In the genomic region with DNA sequence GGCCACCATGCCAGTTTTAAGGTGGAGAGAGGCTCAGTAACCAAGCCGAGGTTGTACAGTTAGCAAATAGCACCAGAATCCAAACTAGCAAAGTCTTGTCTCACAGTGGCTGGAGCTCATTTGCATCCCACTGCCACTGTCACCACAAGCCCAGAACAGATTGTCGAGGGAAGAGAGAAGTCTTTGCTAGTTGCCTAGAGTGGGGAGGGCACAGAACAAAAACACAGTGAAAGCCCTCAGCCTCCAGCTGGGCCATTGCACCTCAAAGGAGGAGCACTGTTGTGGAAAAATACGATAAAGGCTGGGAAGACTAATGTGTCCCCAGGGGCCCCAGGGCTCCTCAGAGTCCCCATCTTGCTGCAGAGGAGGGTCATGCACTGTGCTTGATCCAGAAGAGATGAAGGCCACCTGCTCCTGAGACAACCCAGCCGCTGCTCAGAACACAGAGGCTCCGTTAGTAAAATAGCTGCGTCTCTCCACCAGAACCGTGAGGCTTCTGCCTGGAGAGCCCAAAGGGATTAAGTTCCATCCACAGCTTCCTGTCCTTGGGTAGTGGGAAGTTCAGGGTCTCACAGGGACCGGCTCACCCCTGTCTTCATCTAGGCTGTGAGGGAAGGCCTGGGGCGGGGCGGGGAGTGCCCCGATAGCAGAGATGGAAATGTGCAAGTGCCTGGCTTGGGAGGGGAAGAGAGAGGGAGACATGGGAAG, we compare ENCODE assay signal across 9 mouse cellular contexts. TPM values are rescaled to one million over a fixed set of nuclear protein-coding genes. Genes with fewer than 3 reads are reported as not detected.
DNase-seq lines count a peak whose midpoint lies in the region; ATAC-seq lines count a peak whose summit lies in the region.
"Had no signal": no experiment of that assay in that cellular context is flagged by ENCODE, and none has a peak within 500 bp of the region (broad histone marks: within the 10 kb centered on the region; RNA-seq: fewer than 3 reads in every experiment).

No protein-coding gene starts in this region.

- H3K27me3 ChIP-seq in hindbrain, embryonic 13.5 days, result 0 out of 2 replicates have a peak, but pooled peaks cover under 1% of the 10 kb centered on the region
- no peaks in the 10 kb centered on the region for H3K27me3 ChIP-seq in hindbrain, embryonic 14.5 days (ENCODE audit: control insufficient read depth, insufficient read depth, low read length)
- no peaks in the 10 kb centered on the region for H3K27me3 ChIP-seq in embryonic facial prominence, embryonic 11.5 days (ENCODE audit: control insufficient read depth, insufficient read depth, low read length)

- H3K27ac ChIP-seq in hindbrain, embryonic 13.5 days, result 0 out of 2 replicates have a peak overlapping the region, but pooled peaks have one; percentile 30
- no peak overlapping the region for H3K27ac ChIP-seq in hindbrain, embryonic 14.5 days
- H3K27ac ChIP-seq in embryonic facial prominence, embryonic 11.5 days (replicated peaks; ENCODE audit: low read depth, low read length), result no peak overlapping the region

- peak overlapping the region; percentile 51; the same call in 1 of the 2 replicates for H3K9ac ChIP-seq in hindbrain, embryonic 13.5 days
- no peak overlapping the region for H3K9ac ChIP-seq in hindbrain, embryonic 14.5 days
- H3K9ac ChIP-seq in embryonic facial prominence, embryonic 11.5 days (replicated peaks; ENCODE audit: low read length), result no peak overlapping the region

- no peak overlapping the region for H3K4me3 ChIP-seq in hindbrain, embryonic 13.5 days
- H3K4me3 ChIP-seq in hindbrain, embryonic 14.5 days (replicated peaks; ENCODE audit: low read length), result no peak overlapping the region
- no peak overlapping the region for H3K4me3 ChIP-seq in embryonic facial prominence, embryonic 11.5 days (ENCODE audit: low read depth, low read length)

- WGBS in hindbrain, embryonic 13.5 days, result 11% methylated on average over 11 of the region's 11 CpGs
- 8% methylated on average over 11 of the region's 11 CpGs for WGBS in hindbrain, embryonic 14.5 days
- WGBS in embryonic facial prominence, embryonic 11.5 days, result 15% methylated on average over 11 of the region's 11 CpGs

- peaks cover 12% of the 10 kb centered on the region for H3K4me1 ChIP-seq in hindbrain, embryonic 13.5 days (replicated peaks)
- H3K4me1 ChIP-seq in hindbrain, embryonic 14.5 days (replicated peaks; ENCODE audit: control insufficient read depth, insufficient read depth, low read length), result 0 out of 2 replicates have a peak, but pooled peaks cover 11% of the 10 kb centered on the region
- peaks cover 2% of the 10 kb centered on the region; the same call in 1 of the 2 replicates for H3K4me1 ChIP-seq in embryonic facial prominence, embryonic 11.5 days (ENCODE audit: control insufficient read depth, insufficient read depth, low read length)

- H3K9me3 ChIP-seq in hindbrain, embryonic 13.5 days, result no peaks in the 10 kb centered on the region
- H3K9me3 ChIP-seq in hindbrain, embryonic 14.5 days (ENCODE audit: control insufficient read depth, low read length), result no peaks in the 10 kb centered on the region
- no peaks in the 10 kb centered on the region for H3K9me3 ChIP-seq in embryonic facial prominence, embryonic 11.5 days (replicated peaks; ENCODE audit: control insufficient read depth, low read length)

- no peaks in the 10 kb centered on the region for H3K36me3 ChIP-seq in hindbrain, embryonic 13.5 days
- H3K36me3 ChIP-seq in hindbrain, embryonic 14.5 days (replicated peaks; ENCODE audit: control insufficient read depth, insufficient read depth), result no peaks in the 10 kb centered on the region
- no peaks in the 10 kb centered on the region for H3K36me3 ChIP-seq in embryonic facial prominence, embryonic 11.5 days (replicated peaks; ENCODE audit: control insufficient read depth, insufficient read depth, low read depth, low read length)

- no peak overlapping the region for H3K4me2 ChIP-seq in hindbrain, embryonic 13.5 days
- H3K4me2 ChIP-seq in hindbrain, embryonic 14.5 days (replicated peaks), result no peak overlapping the region
- no peak overlapping the region for H3K4me2 ChIP-seq in embryonic facial prominence, embryonic 11.5 days (ENCODE audit: low read depth, low read length)

- no peak for ATAC-seq in hindbrain, embryonic 13.5 days (ENCODE audit: low FRiP score)
- no peak for ATAC-seq in hindbrain, embryonic 14.5 days (ENCODE audit: low FRiP score)
- peak; percentile 30; the same call in 1 of the 2 replicates for ATAC-seq in embryonic facial prominence, embryonic 11.5 days (replicated peaks; ENCODE audit: insufficient number of reproducible peaks, low FRiP score, low TSS enrichment, low read depth)
- no peak for ATAC-seq in megakaryocyte progenitor cell, adult 5-6 weeks (replicated peaks; ENCODE audit: poor library complexity)

- DNase-seq in hindbrain, embryonic 14.5 days (ENCODE audit: low spot score), result no peak
- no peak for DNase-seq in embryonic facial prominence, embryonic 11.5 days (ENCODE audit: low spot score)
- DNase-seq in heart, postnatal 4 days, result peak; percentile 60
- DNase-seq in lung, postnatal 36 days, result peak; percentile 56
- no peak for DNase-seq in thymus, adult 18-20 months
- no peak for DNase-seq in cerebellum, adult 9-10 months

RNA-seq across cellular contexts. Expression of gene Rem1, which starts 12.8 kb away (rescaled TPM):
- 0.30 and 0.57 TPM in 2 replicates for polyA plus RNA-seq in hindbrain, embryonic 13.5 days (2015; fragmentation: Nextera tagmentation; extraction: Ambion mirVana)
- 0.33 and 0.87 TPM in 2 replicates for polyA plus RNA-seq in hindbrain, embryonic 14.5 days (2014; fragmentation: Nextera tagmentation; extraction: Ambion mirVana)
- polyA plus RNA-seq in embryonic facial prominence, embryonic 11.5 days (2014; fragmentation: Nextera tagmentation; extraction: Ambion mirVana), result 0.36 and 0.91 TPM in 2 replicates
- total RNA-seq in heart, postnatal 4 days (2021), result 10 to 100 TPM; 13.5 to 13.9 TPM
- total RNA-seq in megakaryocyte progenitor cell, adult 5-6 weeks (2015), result 1.2 TPM in 1 of 2 replicates, not detected in the other
- 0.10 and 0.87 TPM in 2 replicates for total RNA-seq in megakaryocyte progenitor cell, adult 5-6 weeks (2017)

RNA-seq across cellular contexts. Expression of gene Defb25, which starts 16.7 kb away (rescaled TPM):
- polyA plus RNA-seq in hindbrain, embryonic 13.5 days (2015; fragmentation: Nextera tagmentation; extraction: Ambion mirVana), result not detected in 2 replicates
- not detected in 2 replicates for polyA plus RNA-seq in hindbrain, embryonic 14.5 days (2014; fragmentation: Nextera tagmentation; extraction: Ambion mirVana)
- polyA plus RNA-seq in embryonic facial prominence, embryonic 11.5 days (2014; fragmentation: Nextera tagmentation; extraction: Ambion mirVana), result not detected in 2 replicates
- total RNA-seq in heart, postnatal 4 days (2021), result not detected
- not detected in 2 replicates for total RNA-seq in megakaryocyte progenitor cell, adult 5-6 weeks (2015)
- not detected in 2 replicates for total RNA-seq in megakaryocyte progenitor cell, adult 5-6 weeks (2017)

RNA-seq across cellular contexts. Expression of gene H13, which starts 29.7 kb away (rescaled TPM):
- polyA plus RNA-seq in hindbrain, embryonic 13.5 days (2015; fragmentation: Nextera tagmentation; extraction: Ambion mirVana), result 168 and 169 TPM in 2 replicates
- 155 and 164 TPM in 2 replicates for polyA plus RNA-seq in hindbrain, embryonic 14.5 days (2014; fragmentation: Nextera tagmentation; extraction: Ambion mirVana)
- polyA plus RNA-seq in embryonic facial prominence, embryonic 11.5 days (2014; fragmentation: Nextera tagmentation; extraction: Ambion mirVana), result 115 and 118 TPM in 2 replicates
- 10 to 100 TPM; 54.1 to 54.2 TPM for total RNA-seq in heart, postnatal 4 days (2021)
- 169 and 177 TPM in 2 replicates for total RNA-seq in megakaryocyte progenitor cell, adult 5-6 weeks (2015)
- total RNA-seq in megakaryocyte progenitor cell, adult 5-6 weeks (2017), result 126 and 128 TPM in 2 replicates

RNA-seq across cellular contexts. Expression of gene Defb36, which starts 35.4 kb away (rescaled TPM):
- polyA plus RNA-seq in hindbrain, embryonic 13.5 days (2015; fragmentation: Nextera tagmentation; extraction: Ambion mirVana), result not detected in 2 replicates
- polyA plus RNA-seq in hindbrain, embryonic 14.5 days (2014; fragmentation: Nextera tagmentation; extraction: Ambion mirVana), result not detected in 2 replicates
- not detected in 2 replicates for polyA plus RNA-seq in embryonic facial prominence, embryonic 11.5 days (2014; fragmentation: Nextera tagmentation; extraction: Ambion mirVana)
- not detected for total RNA-seq in heart, postnatal 4 days (2021)
- not detected in 2 replicates for total RNA-seq in megakaryocyte progenitor cell, adult 5-6 weeks (2015)
- total RNA-seq in megakaryocyte progenitor cell, adult 5-6 weeks (2017), result not detected in 2 replicates
- polyA plus RNA-seq: limb, embryonic 14.5 days had no signal

RNA-seq across cellular contexts. Expression of gene Defb45, which starts 40.4 kb away (rescaled TPM):
- polyA plus RNA-seq in hindbrain, embryonic 13.5 days (2015; fragmentation: Nextera tagmentation; extraction: Ambion mirVana), result not detected in 2 replicates
- not detected in 2 replicates for polyA plus RNA-seq in hindbrain, embryonic 14.5 days (2014; fragmentation: Nextera tagmentation; extraction: Ambion mirVana)
- not detected in 2 replicates for polyA plus RNA-seq in embryonic facial prominence, embryonic 11.5 days (2014; fragmentation: Nextera tagmentation; extraction: Ambion mirVana)
- total RNA-seq in heart, postnatal 4 days (2021), result not detected
- not detected in 2 replicates for total RNA-seq in megakaryocyte progenitor cell, adult 5-6 weeks (2015)
- not detected in 2 replicates for total RNA-seq in megakaryocyte progenitor cell, adult 5-6 weeks (2017)
- polyA plus RNA-seq: limb, embryonic 14.5 days had no signal

Comparison
In these comparisons a context has a peak if more than half of its experiments do, and no peak if none do; other contexts are left out.
1. DNase-seq: peak in heart, postnatal 4 days (single experiment) and lung, postnatal 36 days (single experiment); none in hindbrain, embryonic 14.5 days (single experiment), embryonic facial prominence, embryonic 11.5 days (single experiment), thymus, adult 18-20 months (0 of 2) and cerebellum, adult 9-10 months (single experiment).